Mouse (Mus musculus) CD8-positive naive resting alpha-beta T cell, adult 2 months (primary cell): Measurements from ENCODE around the gene Eif4g1.
"Not testable (repeated sequence)": the region's sequence is repeated elsewhere in the genome, so short reads cannot be mapped to it uniquely, and the experiment has no call there.

Experiments
- DNase-seq, 2 experiments: peaks; one replicate each; pipeline ENCODE4 v3.0.0; 2022; ENCODE audit warnings: low read depth in 2 of 2, low spot score in 2 of 2

The Eif4g1 gene

DNA sequence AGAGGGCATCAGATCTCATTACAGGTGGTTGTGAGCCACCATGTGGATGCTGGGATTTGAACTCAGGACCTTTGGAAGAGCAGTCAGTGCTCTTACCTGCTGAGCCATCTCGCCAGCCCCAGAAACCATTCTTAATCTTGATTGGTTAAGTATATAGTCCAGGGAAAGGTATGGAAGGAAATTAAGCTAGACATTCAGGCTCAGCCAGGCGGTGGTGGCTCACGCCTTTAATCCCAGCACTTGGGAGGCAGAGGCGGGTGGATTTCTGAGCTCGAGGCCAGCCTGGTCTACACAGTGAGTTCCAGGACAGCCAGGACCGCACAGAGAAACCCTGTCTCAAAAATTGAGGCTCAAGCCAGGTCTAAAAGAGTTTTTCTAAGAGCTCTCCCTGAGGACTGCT lies at the start of gene Eif4g1:
TSS of gene Eif4g1 (plus strand) at position 301 of the 400 bp plus-strand sequence.
- DNase-seq, result not testable (repeated sequence)

DNA sequence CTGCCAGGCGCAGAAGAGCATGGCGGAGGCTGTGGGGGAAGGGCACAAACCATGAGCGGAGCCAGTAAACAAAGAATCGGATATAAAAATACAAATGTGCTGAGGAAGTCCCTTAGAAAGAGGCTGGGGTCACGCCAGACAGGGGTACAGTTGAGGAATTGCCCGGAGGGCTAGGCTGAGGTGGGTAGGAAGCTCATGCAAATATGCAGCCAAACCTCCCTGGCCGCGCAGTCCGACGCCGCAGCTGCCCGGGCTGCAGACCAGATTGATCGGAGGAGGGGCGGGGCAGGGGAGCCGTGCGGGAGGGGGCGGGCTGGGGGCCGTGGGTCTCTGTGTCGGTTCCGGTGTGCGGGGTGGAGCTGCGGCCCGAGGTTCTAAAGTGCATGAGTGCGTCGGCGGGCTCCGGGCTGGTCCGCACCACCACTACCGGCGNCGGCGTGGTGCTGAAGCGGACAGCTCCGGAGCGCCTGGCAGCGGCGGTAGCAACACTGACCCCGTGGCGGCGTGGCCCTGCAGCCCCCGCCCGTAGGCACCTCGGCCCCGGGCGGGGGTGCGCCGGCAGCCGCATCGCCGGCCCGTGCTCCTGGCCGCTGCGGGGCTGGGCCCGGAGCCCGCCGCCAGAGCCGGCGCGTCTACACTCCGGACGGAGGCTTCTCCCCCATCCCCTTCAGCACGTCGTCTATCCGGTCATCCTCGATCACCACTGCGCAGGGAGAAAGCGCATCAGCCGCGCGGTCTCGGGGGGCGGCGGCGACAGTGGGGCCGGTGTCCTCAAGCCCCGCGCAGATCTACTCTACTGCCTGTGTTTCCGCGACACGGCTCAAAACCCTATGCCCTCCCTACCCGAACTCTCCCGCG lies 48.3 kb upstream of the Eif4g1 start:
- no peak for DNase-seq

DNA sequence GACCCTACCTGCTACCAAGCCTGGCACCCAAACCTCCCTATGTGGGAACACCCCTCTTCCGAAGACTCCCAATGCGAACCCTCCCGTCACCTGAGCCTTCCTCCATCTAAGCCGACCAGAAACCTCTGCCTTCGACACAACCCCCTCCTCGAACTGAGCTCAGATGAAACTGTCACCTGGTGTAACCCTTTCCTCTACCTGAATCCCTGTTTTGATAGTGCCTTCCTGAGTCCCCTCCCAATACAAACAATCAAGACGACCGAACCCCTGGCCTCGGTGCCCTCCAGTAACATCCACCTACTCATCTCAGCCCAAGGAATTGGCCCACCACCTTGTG lies 47.7 kb upstream of the Eif4g1 start:
- DNase-seq, result no peak

DNA sequence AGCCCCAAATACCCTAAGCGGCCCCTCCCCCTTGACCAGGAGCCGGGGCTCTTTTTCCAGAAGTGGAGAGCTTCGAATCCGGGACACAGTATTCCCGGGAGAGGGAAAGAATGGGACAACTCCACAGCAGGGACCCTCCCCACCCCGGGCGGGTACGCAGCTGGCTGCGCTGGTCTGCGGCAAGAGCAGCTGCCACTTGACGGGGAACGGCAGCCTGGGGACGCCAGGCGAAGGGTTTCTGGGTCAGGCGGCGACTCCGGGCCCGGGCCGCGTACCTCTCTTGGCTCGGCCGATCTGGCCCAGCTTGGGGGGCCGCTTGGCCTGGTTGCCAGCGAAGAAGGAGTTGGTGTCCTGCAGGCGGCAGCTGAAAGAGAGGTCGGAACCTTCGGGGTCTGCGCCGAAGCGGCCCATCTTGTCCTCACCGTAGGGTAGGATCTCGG lies 47.3 kb upstream of the Eif4g1 start:
- no peak for DNase-seq

DNA sequence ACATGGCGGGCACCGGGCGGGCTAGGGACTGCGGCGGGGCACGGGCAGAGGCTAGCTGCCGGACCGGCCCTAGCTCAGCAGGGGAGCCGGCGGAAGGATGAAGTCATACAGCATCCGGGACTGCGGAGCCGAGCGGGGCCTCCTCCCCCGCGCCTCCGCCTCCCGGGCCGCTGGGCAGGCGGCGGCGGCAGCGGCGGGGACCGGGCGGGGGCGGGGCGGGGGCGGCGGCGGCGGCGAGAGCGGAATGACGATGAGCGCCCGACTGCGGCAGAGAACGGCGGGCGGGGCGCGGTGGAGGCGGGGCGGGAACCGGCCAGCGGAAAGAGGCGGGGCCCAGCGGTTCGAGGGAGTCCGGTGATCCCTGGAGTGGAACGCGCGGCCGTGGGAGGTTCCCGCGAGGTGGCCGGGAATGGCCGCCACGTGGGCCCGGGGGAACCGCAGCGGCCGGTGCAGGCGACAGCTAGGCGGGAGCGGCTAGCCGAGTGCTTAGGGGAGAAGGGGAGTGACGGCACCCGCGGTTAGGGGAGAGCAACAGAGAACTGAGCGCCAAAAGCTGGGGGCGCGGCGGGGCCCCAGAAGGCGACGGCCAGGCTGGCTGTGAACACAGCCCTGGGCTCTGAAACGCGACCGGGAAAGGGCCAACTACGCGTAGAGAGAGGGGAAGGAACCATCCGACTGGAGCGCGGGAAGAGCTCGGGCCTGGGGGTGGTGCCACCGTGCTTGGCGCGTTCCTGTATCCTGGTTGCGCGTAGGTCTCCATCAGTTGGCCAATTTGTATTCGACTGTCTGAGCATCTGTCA lies 46.7 kb upstream of the Eif4g1 start, which contains the start of gene Camk2n2:
TSS of gene Camk2n2 (minus strand) at position 97 of the 800 bp plus-strand sequence.
- no peak for DNase-seq

DNA sequence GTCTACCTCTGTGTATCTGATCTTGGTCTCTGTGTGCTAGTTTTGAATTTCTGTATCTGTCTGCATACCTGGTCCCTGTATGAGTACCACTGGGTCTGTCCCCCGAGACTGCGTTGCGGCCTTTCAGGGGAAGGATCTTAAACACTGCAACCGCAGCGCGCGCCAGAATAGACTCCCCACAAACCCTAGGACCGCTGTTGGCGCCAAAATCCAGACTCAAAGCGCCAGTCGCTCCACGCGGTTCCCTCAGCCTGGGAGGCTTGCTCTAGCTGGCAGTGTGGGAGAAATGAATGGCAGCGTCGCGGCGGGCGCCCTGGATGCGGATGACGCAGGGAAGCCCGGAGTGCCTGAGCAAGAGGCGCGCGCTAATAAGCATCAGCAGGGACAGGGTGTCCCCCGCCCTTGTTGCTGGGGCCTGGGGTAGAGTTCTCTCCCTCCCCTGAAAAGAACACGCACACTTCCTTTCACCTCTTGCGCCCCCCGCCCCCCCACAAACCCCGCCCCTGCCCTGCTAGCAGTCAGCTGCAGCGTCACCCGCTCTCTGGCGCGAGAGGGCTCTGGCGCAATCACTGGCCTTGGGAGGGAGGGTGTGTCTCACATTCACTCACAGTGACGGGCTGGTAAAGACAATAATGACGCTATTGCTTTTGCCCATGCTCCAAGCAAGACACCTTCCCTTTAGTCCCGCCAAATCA lies 46.0 kb upstream of the Eif4g1 start:
- no peak for DNase-seq

DNA sequence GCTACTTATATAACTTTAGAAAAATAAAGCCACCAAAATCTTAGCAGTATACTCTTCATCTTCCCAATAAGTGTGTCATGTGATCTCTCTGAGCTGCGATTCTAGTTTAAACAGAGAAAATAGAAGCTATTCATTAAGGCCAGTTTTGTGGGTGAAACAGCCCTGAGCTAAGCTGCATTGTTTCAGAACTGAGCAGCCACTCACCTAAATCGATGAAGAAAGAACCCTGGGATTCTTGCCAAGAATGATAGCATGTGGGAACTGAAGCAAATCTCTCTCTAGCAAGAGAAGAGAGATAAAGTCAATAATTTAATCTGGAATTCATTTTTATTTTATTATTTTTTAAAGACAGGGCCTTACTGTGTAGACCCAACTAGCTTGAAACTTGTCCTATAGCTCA lies 44.9 kb upstream of the Eif4g1 start:
- no peak for DNase-seq

DNA sequence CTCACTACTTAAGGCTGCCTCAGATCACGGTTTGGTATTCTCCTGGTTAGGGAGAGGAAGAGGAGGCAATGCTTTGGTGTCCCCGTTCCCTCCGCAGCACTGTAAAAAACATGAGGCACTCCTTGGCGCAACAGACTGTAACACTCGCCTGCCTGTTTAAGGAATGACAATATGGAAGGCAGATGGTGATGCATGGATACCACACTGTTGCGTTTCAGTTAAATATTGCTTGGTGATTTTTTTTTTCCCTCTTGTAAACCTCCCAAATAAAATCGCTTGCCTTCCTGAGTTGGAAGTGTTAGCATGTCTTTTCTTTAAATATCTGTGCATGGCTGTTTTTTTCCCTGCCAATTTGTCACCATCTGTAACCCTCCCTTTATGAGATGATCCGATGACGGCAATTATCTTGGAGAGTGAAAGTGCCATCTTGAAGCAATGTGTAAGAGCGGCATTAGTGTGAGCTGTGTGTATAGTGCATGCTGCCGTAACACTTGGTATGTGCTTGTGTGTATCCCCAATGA lies 39.2 kb upstream of the Eif4g1 start:
- DNase-seq, result no peak

DNA sequence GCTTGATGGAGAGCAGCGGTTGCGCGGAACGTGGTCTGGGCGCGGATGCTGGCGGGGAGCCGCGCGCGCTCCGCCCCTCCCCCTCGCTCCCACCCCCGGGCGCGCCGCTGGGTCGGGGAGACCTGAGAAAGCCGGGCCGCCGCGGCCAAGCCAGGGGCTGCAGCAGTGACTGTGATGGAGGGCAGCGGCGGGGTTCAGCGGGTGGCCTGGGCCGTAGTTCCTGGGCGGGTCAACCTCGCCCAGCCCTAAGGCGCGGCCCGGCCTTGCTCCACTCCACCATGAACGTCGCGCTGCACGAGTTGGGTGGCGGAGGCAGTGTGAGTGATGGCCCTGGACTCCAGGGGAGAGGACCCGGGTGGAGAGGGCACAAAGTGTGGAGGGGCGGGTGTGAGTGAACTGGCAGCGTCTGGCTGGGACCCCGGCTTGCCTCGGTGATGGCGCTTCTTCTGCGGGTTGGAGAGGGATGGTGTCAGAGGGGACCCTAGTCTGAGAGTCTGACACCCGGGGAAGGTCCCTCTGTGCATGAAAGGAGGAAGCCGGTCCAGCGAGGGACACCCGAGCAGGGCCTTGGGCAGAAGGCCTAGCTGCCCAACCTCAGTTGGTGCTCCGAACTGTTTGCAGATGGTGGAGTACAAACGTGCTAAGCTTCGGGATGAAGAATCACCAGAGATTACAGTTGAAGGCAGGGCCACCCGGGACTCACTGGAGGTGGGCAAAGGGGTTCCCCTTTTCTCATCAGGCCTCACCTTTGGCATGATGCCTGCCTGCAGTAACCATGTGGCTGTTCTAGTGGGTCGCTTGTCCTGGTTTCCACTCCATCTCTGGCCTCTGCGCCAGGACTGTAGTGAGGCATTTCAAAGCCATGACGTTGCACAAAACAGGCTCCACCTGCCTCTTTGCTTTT lies 38.1 kb upstream of the Eif4g1 start, which contains the start of gene Ece2:
TSS of gene Ece2 (plus strand) at position 98 of the 904 bp plus-strand sequence.
- no peak for DNase-seq

DNA sequence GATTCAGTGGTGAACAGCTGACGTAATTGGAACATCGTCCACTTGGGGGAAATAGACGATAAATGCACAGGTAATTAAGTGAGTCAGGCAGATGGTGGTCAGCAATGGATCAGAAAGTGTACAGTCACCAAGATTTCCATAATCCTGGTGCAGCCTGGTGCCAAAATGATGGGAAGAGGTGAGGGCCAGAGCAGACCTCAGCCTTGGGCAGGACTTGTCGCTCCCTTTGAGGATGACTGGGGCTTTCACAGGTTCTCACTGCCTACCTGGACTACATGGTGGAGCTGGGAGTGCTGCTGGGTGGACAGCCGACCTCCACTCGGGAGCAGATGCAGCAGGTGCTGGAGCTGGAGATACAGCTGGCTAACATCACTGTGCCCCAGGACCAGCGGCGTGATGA lies 30.7 kb upstream of the Eif4g1 start:
- no peak for DNase-seq

DNA sequence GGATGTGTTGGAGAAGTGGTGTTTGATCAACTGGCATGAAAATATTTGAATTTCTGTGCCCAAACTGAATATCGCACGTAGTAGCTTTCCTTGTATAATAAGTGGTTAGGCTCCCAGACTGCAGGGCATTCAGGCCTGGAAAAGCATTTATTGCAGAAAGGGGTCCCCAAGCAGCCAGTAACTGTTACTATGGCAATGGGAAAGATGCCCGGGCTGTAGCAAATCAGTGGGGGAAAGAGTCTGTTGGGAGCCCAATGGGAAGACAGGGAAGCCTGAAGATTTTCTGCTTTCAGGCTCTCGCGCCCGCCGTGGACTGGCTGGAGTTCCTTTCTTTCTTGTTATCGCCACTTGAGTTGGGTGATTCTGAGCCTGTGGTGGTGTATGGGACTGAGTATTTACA lies 29.7 kb upstream of the Eif4g1 start:
- DNase-seq, result no peak

DNA sequence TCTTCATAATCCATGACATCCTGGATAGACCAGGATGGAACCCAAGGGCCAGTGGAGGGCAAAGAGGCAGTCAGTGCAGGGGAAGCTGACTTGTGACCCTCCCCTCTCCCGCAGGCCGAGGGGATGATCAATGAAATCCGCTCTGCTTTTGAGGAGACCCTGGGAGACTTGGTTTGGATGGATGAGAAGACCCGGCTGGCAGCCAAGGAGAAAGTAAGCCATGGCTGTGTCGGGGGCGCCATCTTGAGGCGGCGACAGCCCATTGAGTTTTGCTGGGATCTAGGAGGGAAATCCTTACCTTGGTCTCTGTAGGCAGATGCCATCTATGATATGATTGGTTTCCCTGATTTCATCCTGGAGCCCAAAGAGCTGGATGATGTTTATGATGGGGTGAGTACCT lies 26.0 kb upstream of the Eif4g1 start:
- peak; percentile 14 to 32 for DNase-seq

DNA sequence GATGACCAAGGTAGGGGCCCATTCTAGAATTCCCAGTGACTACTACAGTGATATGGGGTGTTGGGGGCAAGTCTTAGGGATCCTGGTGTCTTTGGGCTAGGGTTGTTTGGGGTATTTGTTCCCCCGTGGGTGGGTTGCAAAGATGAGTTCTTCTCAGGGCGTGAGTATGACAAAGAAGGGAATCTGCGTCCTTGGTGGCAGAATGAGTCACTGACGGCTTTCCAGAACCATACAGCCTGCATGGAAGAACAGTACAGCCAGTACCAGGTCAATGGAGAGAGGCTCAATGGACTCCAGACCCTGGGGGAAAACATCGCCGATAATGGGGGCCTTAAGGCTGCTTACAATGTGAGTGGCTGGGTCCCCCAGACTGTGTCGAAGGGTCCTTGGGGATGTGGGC lies 24.2 kb upstream of the Eif4g1 start:
- no peak for DNase-seq

DNA sequence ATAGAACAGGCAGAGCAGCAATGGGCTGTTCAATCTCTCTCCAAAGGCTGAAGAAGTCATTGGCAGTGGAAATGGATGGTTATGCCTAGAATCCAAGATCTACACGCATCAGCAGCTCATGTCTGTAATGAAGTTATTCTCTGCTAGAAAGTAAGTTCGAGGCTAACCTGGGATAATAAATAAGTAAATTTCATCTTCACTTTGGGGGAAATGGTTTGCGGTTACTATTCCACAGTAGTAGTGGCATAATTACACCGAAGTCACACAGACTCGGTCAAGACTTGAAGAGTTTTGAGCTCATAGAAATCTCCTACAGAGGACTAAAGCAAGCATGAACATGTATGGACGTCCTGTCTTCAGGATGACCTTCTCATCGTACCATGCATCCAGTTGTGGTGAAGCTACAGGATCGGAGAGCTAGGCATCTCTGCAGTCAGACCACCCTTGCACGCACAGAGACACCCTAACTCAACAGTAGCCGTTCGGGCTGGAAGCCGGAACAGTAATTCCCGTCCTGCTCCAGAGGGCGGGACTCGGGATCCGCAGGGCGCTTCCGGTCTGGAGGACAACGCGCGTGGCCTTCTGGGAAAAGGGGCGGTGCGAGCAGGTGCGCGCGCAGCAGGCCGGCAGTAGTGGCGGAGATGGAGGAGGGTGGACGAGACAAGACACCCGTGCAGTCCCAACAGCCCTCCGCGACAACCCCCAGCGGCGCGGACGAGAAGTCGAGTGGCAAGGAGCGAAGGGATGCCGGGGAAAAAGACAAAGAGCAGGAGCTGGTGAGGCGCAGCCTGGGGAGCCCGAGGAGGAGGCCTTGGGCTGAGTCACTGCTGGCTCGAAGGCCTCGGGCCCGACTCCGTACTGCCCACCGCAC lies 16.8 kb upstream of the Eif4g1 start, which contains the start of gene Psmd2:
TSS of gene Psmd2 (plus strand) at position 577 of the 871 bp plus-strand sequence.
- DNase-seq, result peak; percentile 86 to 90

DNA sequence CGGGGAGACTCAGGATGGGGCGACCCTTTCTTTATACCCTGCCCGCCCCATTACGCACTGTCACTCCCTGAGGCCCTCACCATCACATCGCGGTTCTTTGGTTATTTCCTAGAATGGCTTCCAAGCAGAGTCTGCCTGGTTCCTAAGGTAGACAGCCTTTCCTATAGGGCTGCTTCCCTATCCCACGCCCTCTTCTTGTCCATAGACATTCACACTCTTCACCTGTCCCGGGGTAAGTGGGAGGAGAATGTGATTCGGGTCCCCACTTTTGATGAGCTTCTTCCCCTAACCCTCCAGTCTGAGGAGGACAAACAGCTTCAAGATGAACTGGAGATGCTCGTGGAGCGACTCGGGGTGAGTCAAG lies 16.2 kb upstream of the Eif4g1 start:
- DNase-seq, result no peak

DNA sequence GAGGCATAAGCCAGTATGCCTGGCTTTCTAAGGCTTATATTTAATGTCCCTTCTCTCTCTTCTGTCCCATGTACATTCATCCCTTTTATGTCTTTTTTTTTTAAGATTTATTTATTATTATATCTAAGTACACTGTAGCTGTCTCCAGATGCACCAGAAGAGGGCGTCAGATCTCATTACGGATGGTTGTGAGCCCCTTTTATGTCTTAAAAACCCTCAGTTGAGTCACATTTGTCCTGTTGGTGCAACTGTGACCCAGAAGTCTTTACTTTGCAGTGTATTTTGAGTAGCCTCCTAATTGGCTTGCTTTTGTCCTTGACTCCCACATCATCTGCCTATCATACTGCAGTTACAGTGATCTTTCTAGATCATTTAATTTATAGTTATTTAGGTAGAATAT lies 14.8 kb upstream of the Eif4g1 start:
- no peak for DNase-seq

DNA sequence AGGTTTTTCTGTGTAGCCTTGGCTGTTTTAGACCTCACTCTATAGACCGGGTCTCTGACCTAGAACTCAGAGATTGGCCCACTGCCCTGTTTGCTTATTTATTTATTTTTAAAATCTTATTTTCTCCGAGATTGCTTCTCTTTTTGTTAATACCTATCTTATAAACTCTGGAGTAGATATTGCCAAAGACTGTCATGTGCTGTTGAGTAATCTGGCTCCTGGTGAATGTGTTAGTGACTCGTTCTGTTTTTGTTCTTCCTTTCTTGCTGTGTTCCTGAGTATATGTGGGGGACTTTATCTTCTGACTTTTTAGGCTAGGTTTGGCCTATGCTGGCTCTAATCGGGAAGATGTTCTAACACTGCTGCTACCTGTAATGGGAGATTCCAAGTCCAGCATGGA lies 10.5 kb upstream of the Eif4g1 start:
- no peak for DNase-seq

DNA sequence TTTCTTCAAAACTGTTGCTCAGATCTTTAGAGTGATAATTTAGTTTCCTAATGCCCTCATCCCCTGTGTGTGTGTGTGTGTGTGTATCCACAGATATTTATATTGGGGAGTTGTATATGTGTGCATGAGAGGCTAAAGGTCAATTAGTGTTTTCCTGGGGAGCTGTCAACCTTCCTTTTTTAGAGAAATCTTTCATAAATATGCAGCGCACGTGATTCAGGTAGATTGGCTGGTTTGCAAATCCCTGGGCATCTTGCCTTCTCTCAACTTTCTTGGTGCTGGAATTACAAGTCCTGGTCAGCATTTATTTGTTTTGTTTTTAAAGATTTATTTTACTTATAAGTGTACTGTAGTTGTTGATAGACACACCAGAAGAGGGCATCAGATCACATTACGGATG lies 2.2 kb downstream of the Eif4g1 start:
- no peak for DNase-seq

DNA sequence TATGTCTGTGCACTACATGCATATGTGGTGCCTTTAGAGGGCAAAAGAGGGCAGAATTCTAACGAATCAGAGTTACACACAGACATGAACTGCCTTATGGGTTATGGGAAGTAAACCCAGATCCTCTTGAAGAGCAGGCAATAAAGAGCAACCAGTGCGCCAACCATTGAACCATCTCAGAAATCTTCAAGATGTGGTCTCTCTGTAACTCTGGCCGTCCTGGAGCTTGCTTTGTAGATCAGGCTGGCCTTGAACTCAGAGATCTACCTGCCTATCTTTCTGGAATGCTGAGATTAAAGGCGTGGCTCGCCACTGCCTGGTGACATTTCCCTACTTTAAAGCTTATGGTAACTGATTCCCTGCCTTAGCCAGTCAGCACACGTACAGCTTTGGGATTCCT lies 3.8 kb downstream of the Eif4g1 start:
- no peak for DNase-seq
